Mouse (Mus musculus) ES-E14 (cell line): ENCODE measurements around the gene Ttll8. TPM values are rescaled to one million over a fixed set of nuclear protein-coding genes. Genes with fewer than 3 reads are reported as not detected.
A peak's percentile ranks its signal among the peaks of the same experiment; 100 is the strongest.

Source experiments
- DNase-seq: peaks from one replicate; pipeline ENCODE4 v3.0.0-alpha.2; 2013; ENCODE audit warnings: low read depth, low spot score
- H3K27ac ChIP-seq: 2 replicates; pipeline ENCODE4 v1.5.1; 2012; ENCODE audit warnings: low read depth, mild to moderate bottlenecking, low read length, moderate library complexity, mixed read lengths; ENCODE audit not compliant: poor library complexity, insufficient read depth, severe bottlenecking
- H3K36me3 ChIP-seq: 2 replicates; pipeline ENCODE4 v1.6.1; 2012; ENCODE audit warnings: mild to moderate bottlenecking, low read length, moderate library complexity, mixed read lengths; ENCODE audit not compliant: control insufficient read depth, poor library complexity, insufficient read depth, severe bottlenecking
- H3K4me1 ChIP-seq, 2 experiments: fragments of 150-350 bp in 1 of 2; sonication (generic) in 1 of 2; 2 replicates each; pipeline ENCODE4 v1.6.1; 2012; ENCODE audit warnings: low read length in 2 of 2, mild to moderate bottlenecking in 1 of 2, mixed read lengths in 1 of 2; ENCODE audit not compliant: control insufficient read depth in 2 of 2, insufficient read depth in 2 of 2, poor library complexity in 1 of 2
- H3K4me3 ChIP-seq, 2 experiments: fragments of 150-350 bp in 1 of 2; sonication (generic) in 1 of 2; 2 replicates each; pipeline ENCODE4 v1.5.1; 2012; ENCODE audit warnings: low read length in 2 of 2, low read depth in 1 of 2, mild to moderate bottlenecking in 1 of 2, mixed read lengths in 1 of 2; ENCODE audit not compliant: insufficient read depth in 1 of 2, poor library complexity in 1 of 2, severe bottlenecking in 1 of 2
- H3K9ac ChIP-seq: 2 replicates; pipeline ENCODE4 v1.6.1; 2012; ENCODE audit warnings: low read depth, mild to moderate bottlenecking, low read length, mixed read lengths; ENCODE audit not compliant: poor library complexity, insufficient read depth, severe bottlenecking
- H3K9me3 ChIP-seq: fragments of 150-350 bp; sonication (generic); 2 replicates; pipeline ENCODE4 v1.6.1; 2012; ENCODE audit warnings: low read depth, mild to moderate bottlenecking, low read length; ENCODE audit not compliant: control insufficient read depth, insufficient read depth
- CHD2 ChIP-seq: IDR thresholded peaks from 2 replicates; pipeline ENCODE4 v1.6.1; 2014; ENCODE audit warnings: mild to moderate bottlenecking, low read depth, low read length, inconsistent platforms
- HCFC1 ChIP-seq: IDR thresholded peaks from 2 replicates; pipeline ENCODE4 v1.6.1; 2012; ENCODE audit warnings: low read length, inconsistent platforms, borderline replicate concordance; ENCODE audit not compliant: insufficient read depth
- MAFK ChIP-seq: IDR thresholded peaks from 2 replicates; pipeline ENCODE4 v1.6.1; 2014; ENCODE audit warnings: mild to moderate bottlenecking, low read depth, low read length, inconsistent platforms; ENCODE audit not compliant: insufficient read depth
- ZC3H11A ChIP-seq: IDR thresholded peaks from 2 replicates; pipeline ENCODE4 v1.6.1; 2012; ENCODE audit warnings: low read depth, mild to moderate bottlenecking, inconsistent platforms, low read length, borderline replicate concordance
- ZNF384 ChIP-seq: IDR thresholded peaks from 2 replicates; pipeline ENCODE4 v1.6.1; 2012; ENCODE audit warnings: low read depth, low read length, inconsistent platforms
- in situ Hi-C, 2 experiments: fragments of 600-800 bp; cut with MboI; formaldehyde crosslinking; loops; one replicate each; pipeline ENCODE4 v1.15.1; 2025; ENCODE audit warnings: low sequenced_read_pairs in 2 of 2, inconsistent platforms in 1 of 2; ENCODE audit not compliant: unreplicated experiment in 2 of 2
- total RNA-seq: library from RNA; depleted of rRNA; stranded (reverse); fragments of 300-350 nt; gene quantifications from 2 replicates; pipeline ENCODE4 v1.2.3, GENCODE M21; 2012

Ttll8 gene
- total RNA-seq, 1 experiment = 0.13 TPM

- no peak overlapping the region for H3K4me3 ChIP-seq
- no peak overlapping the region for H3K27ac ChIP-seq
- peaks cover 2 to 15% of the 10 kb centered on the region in 2 experiments; a peak in 2 of 4 replicates for H3K4me1 ChIP-seq
- no peak for TF ChIP-seq MAFK
- no peak for TF ChIP-seq HCFC1
- no peak for TF ChIP-seq CHD2
- no peak for TF ChIP-seq ZC3H11A
- no peak for TF ChIP-seq ZNF384
- in situ Hi-C loops = no loop called here
- H3K9ac ChIP-seq = no peak overlapping the region
- DNase-seq = no peak
- no peaks in the 10 kb centered on the region for H3K9me3 ChIP-seq
- no peaks in the 10 kb centered on the region for H3K36me3 ChIP-seq
These were observed 61.3 kb downstream of the Ttll8 start for GRCm38 (mm10) chr15:88892876-88893275.

GRCm38 (mm10) chr15:88892252-88892651, 62.0 kb downstream of the Ttll8 start:
- DNase-seq = no peak
- no peak overlapping the region for H3K27ac ChIP-seq
- in situ Hi-C loops = no loop called here
- no peak for TF ChIP-seq CHD2
- no peak for TF ChIP-seq HCFC1
- TF ChIP-seq MAFK = no peak
- H3K4me3 ChIP-seq = no peak overlapping the region
- H3K36me3 ChIP-seq = no peaks in the 10 kb centered on the region
- peaks cover 2 to 15% of the 10 kb centered on the region in 2 experiments; a peak in 2 of 4 replicates for H3K4me1 ChIP-seq
- H3K9me3 ChIP-seq = no peaks in the 10 kb centered on the region
- H3K9ac ChIP-seq = no peak overlapping the region

GRCm38 (mm10) chr15:88891676-88892040, 62.6 kb downstream of the Ttll8 start:
- in situ Hi-C loops = no loop called here
- Histone ChIP-seq H3K9ac (no peak overlapping the region), H3K9me3 (no peaks in the 10 kb centered on the region), H3K4me3 (peak overlapping the region in 1 of 2 experiments; percentile 83; a peak in 2 of 4 replicates), H3K4me1 (peaks cover 2 to 15% of the 10 kb centered on the region in 2 experiments; a peak in 2 of 4 replicates), H3K27ac (no peak overlapping the region), H3K36me3 (no peaks in the 10 kb centered on the region)
- no peak for TF ChIP-seq ZNF384
- no peak for TF ChIP-seq MAFK
- no peak for TF ChIP-seq HCFC1
- no peak for TF ChIP-seq CHD2
- no peak for TF ChIP-seq ZC3H11A
- DNase-seq = no peak

- peak overlapping the region; percentile 61 for H3K9ac ChIP-seq
- in situ Hi-C loops = no loop called here
- no peaks in the 10 kb centered on the region for H3K9me3 ChIP-seq
- peak; percentile 97 for DNase-seq
- H3K4me1 ChIP-seq = peaks cover 2 to 15% of the 10 kb centered on the region in 2 experiments; a peak in 2 of 4 replicates
- TF ChIP-seq MAFK (no peak), ZC3H11A (no peak), CHD2 (no peak), HCFC1 (no peak), ZNF384 (no peak)
- H3K36me3 ChIP-seq = no peaks in the 10 kb centered on the region
- H3K27ac ChIP-seq = no peak overlapping the region
- H3K4me3 ChIP-seq = peak overlapping the region; percentile 72 to 83
These were observed 63.2 kb downstream of the Ttll8 start for GRCm38 (mm10) chr15:88890751-88891675.
